Mouse (Mus musculus) left cerebral cortex, adult 6 months (tissue): ENCODE measurements around the gene Prr22. TPM values are rescaled to one million over a fixed set of nuclear protein-coding genes. Genes with fewer than 3 reads are reported as not detected.

Experiments
- long read RNA-seq, 2 experiments: library from polyadenylated mRNA; unstranded; transcript quantifications; one replicate each; pipeline ENCODE4 v2.0.0; 2019 to 2020
- polyA plus RNA-seq: library from polyadenylated mRNA; unstranded; fragments of <200 nt; fragmentation: Nextera tagmentation; gene quantifications from 2 replicates; pipeline ENCODE4 v1.2.3, GENCODE M21; 2021

Prr22 gene
- polyA plus RNA-seq = 0.29 TPM in 1 of 2 replicates, not detected in the other
- long read RNA-seq, experiment 1 = 0 reads
- long read RNA-seq, experiment 2 = 0 reads

DNA sequence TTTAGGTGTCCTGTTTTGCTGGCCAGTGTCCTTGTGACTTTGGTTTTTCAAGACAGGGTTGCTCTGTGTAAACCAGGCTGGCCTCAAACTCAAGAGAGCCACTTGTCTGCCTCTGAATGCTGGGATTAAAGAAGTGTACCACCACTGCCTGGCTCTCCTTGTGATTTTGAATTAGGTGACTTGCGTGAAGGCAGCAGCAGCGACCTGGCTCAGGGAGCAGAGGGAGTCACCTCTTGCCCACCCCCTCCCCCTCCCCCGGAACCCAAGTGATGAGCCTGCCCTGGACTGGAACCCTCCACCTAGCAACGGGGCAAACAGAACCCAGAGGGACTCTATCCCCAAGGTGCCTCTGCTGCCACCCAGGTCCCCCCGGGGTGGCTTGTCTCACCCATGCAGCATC is at the start of gene Prr22:
Prr22 (plus strand) TSS at position 301 of the 400 bp plus-strand sequence.

GRCm38 (mm10) chr17:56757416-56758123 is 12.5 kb upstream of the Prr22 start, which contains the start of gene Nrtn:
Gene Nrtn, minus strand, starts transcription at chr17:56757530.

DNA sequence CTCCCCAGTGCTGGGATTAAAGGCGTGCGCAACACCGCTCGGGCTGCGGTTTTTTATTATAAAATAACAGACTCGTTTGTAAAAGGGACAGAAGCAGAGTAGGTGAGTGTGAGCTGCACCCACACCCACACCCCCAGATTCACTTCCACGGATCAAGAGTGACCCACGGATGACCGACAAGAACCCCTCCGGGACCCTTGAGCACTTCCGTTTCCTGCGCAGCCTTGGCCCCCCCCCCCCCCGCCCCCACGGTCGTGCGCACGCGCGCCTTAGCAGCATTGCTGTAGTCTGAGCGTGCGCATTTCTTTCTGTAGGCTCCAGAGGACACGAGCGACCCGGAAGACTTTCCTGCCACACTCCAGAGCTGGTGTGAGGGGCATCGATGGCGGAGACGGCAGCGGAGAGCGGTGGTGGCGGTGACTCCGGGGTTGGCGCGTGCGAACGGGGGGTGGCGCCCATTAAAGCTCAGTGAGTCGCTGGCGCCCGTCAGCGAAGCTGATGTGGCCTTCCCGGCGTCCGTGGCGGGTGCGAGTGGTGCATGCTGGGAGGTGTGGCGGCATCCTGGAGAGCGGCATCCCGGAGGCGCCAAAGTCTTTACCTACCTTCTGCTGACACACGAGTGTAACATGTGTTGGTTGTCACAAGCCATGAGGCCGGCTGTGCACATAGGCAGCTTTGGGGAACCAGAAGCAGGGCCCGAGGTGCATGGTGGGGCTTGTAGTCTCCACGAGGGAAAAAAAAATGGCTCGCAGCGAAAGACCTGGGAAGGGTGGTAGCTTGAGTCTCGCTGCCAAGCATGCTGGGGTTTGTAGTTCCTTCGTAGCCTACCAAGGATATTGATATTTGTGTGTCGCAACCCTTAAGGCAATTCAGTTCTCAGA is 5.3 kb upstream of the Prr22 start, which contains the start of gene Dus3l:
Dus3l (plus strand) TSS at position 284 of the 881 bp plus-strand sequence.

Other genes with a start within 250 kb of the Prr22 start
- gene Gm20219, start 215.9 kb upstream of the Prr22 start, polyA plus RNA-seq = not detected in 2 replicates
- 12.8 and 17.3 TPM in 2 replicates for gene Safb2, start 185.7 kb upstream of the Prr22 start, polyA plus RNA-seq
- 36.0 and 38.2 TPM in 2 replicates for gene Safb, start 185.4 kb upstream of the Prr22 start, polyA plus RNA-seq
- gene 2410015M20Rik, start 160.5 kb upstream of the Prr22 start, polyA plus RNA-seq = 448 and 559 TPM in 2 replicates
- 1,951 and 2,168 TPM in 2 replicates for gene Rpl36, start 156.8 kb upstream of the Prr22 start, polyA plus RNA-seq
- 24.7 and 30.3 TPM in 2 replicates for gene Lonp1, start 143.4 kb upstream of the Prr22 start, polyA plus RNA-seq
- gene Catsperd, start 142.1 kb upstream of the Prr22 start, polyA plus RNA-seq = 0.15 and 0.34 TPM in 2 replicates
- 43.8 and 58.2 TPM in 2 replicates for gene Ranbp3, start 97.0 kb upstream of the Prr22 start, polyA plus RNA-seq
- 982 and 1,143 TPM in 2 replicates for gene Ndufa11, start 52.5 kb upstream of the Prr22 start, polyA plus RNA-seq
- gene Vmac, start 52.2 kb upstream of the Prr22 start, polyA plus RNA-seq = 9.5 and 9.6 TPM in 2 replicates
- 3.3 and 6.1 TPM in 2 replicates for gene Nrtn, start 12.7 kb upstream of the Prr22 start, polyA plus RNA-seq
- 24.7 and 26.8 TPM in 2 replicates for gene Dus3l, start 5.5 kb upstream of the Prr22 start, polyA plus RNA-seq
- gene Rfx2, start 60.8 kb downstream of the Prr22 start, polyA plus RNA-seq = 1.0 and 1.1 TPM in 2 replicates
- gene Acsbg2, start 104.2 kb downstream of the Prr22 start, polyA plus RNA-seq = not detected in 2 replicates
- gene 1700061G19Rik, start 105.2 kb downstream of the Prr22 start, polyA plus RNA-seq = 0.07 and 0.13 TPM in 2 replicates
- gene Mllt1, start 165.2 kb downstream of the Prr22 start, polyA plus RNA-seq = 4.6 and 11.4 TPM in 2 replicates
- gene Acer1, start 211.9 kb downstream of the Prr22 start, polyA plus RNA-seq = not detected in 2 replicates
- gene Clpp, start 220.1 kb downstream of the Prr22 start, polyA plus RNA-seq = 172 and 205 TPM in 2 replicates
- 62.5 and 64.6 TPM in 2 replicates for gene Alkbh7, start 227.1 kb downstream of the Prr22 start, polyA plus RNA-seq
- gene Pspn, start 229.8 kb downstream of the Prr22 start, polyA plus RNA-seq = not detected in 2 replicates
- 63.0 and 79.7 TPM in 2 replicates for gene Gtf2f1, start 241.0 kb downstream of the Prr22 start, polyA plus RNA-seq
- gene Gm17949, start 241.2 kb downstream of the Prr22 start, polyA plus RNA-seq = not detected in 2 replicates